Mouse (Mus musculus) limb, embryonic 12.5 days (tissue): ENCODE measurements around the gene C9orf72. TPM values are rescaled to one million over a fixed set of nuclear protein-coding genes. Genes with fewer than 3 reads are reported as not detected.

Source experiments
- ATAC-seq: fragments of 200-750 bp; cut with Nextera tagmentation; 2 replicates; pipeline ENCODE4 v1.8.0; 2017; ENCODE audit warnings: low read depth, moderate TSS enrichment; ENCODE audit not compliant: insufficient number of reproducible peaks, insufficient read depth, low FRiP score, low TSS enrichment
- H3K27ac ChIP-seq: fragments of 300-500 bp; sonication (generic); 2 replicates; pipeline ENCODE4 v1.5.1; 2016; ENCODE audit warnings: mild to moderate bottlenecking, moderate library complexity
- H3K27me3 ChIP-seq: fragments of 300-500 bp; sonication (generic); 2 replicates; pipeline ENCODE4 v1.6.1; 2016; ENCODE audit warnings: mild to moderate bottlenecking, moderate library complexity
- H3K36me3 ChIP-seq: fragments of 300-500 bp; sonication (generic); 2 replicates; pipeline ENCODE4 v1.6.1; 2016; ENCODE audit warnings: mild to moderate bottlenecking, moderate library complexity
- H3K4me1 ChIP-seq: fragments of 300-500 bp; sonication (generic); replicated peaks from 2 replicates; pipeline ENCODE4 v1.6.1; 2016
- H3K4me2 ChIP-seq: fragments of 300-500 bp; sonication (generic); 2 replicates; pipeline ENCODE4 v1.6.1; 2016; ENCODE audit warnings: mild to moderate bottlenecking, moderate library complexity
- H3K4me3 ChIP-seq: fragments of 300-500 bp; sonication (generic); replicated peaks from 2 replicates; pipeline ENCODE4 v1.5.1; 2016; ENCODE audit warnings: mild to moderate bottlenecking
- H3K9ac ChIP-seq: fragments of 300-500 bp; sonication (generic); replicated peaks from 2 replicates; pipeline ENCODE4 v1.6.1; 2016; ENCODE audit warnings: mild to moderate bottlenecking, moderate library complexity
- H3K9me3 ChIP-seq: fragments of 300-500 bp; sonication (generic); 2 replicates; pipeline ENCODE4 v1.6.1; 2016; ENCODE audit warnings: mild to moderate bottlenecking, moderate library complexity
- whole genome bisulfite sequencing: fragments of 180-500 bp; shearing (Covaris S2); methylation state at CpG from one replicate; pipeline ENCODE4 v1.1.7; 2016; 5-methylcytosine and 5-hydroxymethylcytosine counted together
- polyA plus RNA-seq: library from polyadenylated mRNA; unstranded; fragments of >200 nt; fragmentation: Nextera tagmentation; extraction: Ambion mirVana; gene quantifications from 2 replicates; pipeline ENCODE4 v1.2.1, GENCODE M21; 2016

The C9orf72 gene
- polyA plus RNA-seq, 1 experiment from 2014 or later = 11.6 TPM

GRCm38 (mm10) chr4:35154051-35154450 lies 71.9 kb downstream of the C9orf72 start:
- Histone ChIP-seq H3K27me3 (no peaks in the 10 kb centered on the region), H3K4me3 (no peak overlapping the region), H3K4me1 (peaks cover 11% of the 10 kb centered on the region), H3K4me2 (no peak overlapping the region), H3K36me3 (no peaks in the 10 kb centered on the region), H3K27ac (no peak overlapping the region), H3K9me3 (no peaks in the 10 kb centered on the region), H3K9ac (no peak overlapping the region)
- ATAC-seq = no peak
- 14% methylated on average over 3 of the region's 3 CpGs for WGBS

- Histone ChIP-seq H3K4me1 (peaks cover 11% of the 10 kb centered on the region), H3K9me3 (no peaks in the 10 kb centered on the region), H3K4me3 (no peak within 1 kb of the TSS), H3K27me3 (no peaks in the 10 kb centered on the region), H3K9ac (no peak within 1 kb of the TSS), H3K36me3 (no peaks in the 10 kb centered on the region), H3K27ac (no peak within 1 kb of the TSS), H3K4me2 (no peak within 1 kb of the TSS)
- no peak for ATAC-seq
- WGBS = 79% methylated on average over 4 of the region's 4 CpGs
Measured at GRCm38 (mm10) chr4:35151756-35152155, 74.2 kb downstream of the C9orf72 start, which contains the start of gene Ifnk. Gene Ifnk (plus strand): TSS chr4:35152056.

DNA sequence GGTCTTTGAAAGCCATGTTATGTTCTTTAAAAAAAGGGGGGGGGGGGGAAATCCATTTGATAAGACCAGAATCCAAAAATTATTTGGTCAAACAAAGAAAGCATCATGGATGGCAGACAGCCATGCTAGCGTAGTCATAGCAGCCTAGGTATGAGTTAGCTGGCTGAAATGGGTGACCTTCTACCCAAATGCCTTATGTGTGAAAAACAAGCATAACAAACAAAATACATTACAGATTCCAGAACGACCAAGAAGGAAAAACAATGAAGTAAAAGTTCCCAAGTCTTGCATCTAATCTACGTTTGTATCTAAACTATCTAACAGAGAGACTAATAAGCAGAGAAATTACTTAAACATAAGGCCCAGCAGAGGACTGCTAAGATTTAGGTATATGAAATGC lies 75.3 kb downstream of the C9orf72 start:
- H3K4me2 ChIP-seq = no peak overlapping the region
- 81% methylated on average over 3 of the region's 3 CpGs for WGBS
- H3K27ac ChIP-seq = no peak overlapping the region
- H3K4me3 ChIP-seq = no peak overlapping the region
- H3K9ac ChIP-seq = no peak overlapping the region
- H3K27me3 ChIP-seq = no peaks in the 10 kb centered on the region
- no peaks in the 10 kb centered on the region for H3K36me3 ChIP-seq
- ATAC-seq = no peak
- peaks cover 9% of the 10 kb centered on the region for H3K4me1 ChIP-seq
- H3K9me3 ChIP-seq = no peaks in the 10 kb centered on the region

- no peak overlapping the region for H3K27ac ChIP-seq
- H3K4me1 ChIP-seq = peaks cover 7% of the 10 kb centered on the region
- no peak for ATAC-seq
- H3K9me3 ChIP-seq = no peaks in the 10 kb centered on the region
- no peaks in the 10 kb centered on the region for H3K36me3 ChIP-seq
- H3K9ac ChIP-seq = no peak overlapping the region
- WGBS = 89% methylated on average over 4 of the region's 4 CpGs
- H3K27me3 ChIP-seq = no peaks in the 10 kb centered on the region
- no peak overlapping the region for H3K4me2 ChIP-seq
- no peak overlapping the region for H3K4me3 ChIP-seq
Measured at GRCm38 (mm10) chr4:35148326-35148725, 77.6 kb downstream of the C9orf72 start.

DNA sequence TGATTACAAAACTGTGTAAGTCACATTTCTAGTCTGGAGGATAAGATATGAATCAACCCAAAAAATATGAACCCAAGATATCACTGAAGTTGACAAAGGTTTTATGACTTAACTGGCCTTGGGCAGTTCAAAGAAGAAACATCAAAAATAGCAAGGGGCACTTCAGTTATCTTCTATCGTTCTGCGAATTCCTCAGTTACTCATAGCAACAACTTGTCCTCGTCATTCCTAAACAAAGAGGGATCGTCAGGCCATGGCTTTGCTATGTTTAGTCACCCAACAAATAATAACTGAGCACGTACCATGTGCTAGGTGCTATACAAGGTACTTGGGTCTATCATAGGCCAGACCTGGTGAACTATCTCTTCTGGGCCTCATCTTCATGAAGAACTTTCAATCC lies 79.4 kb downstream of the C9orf72 start:
- WGBS = 94% methylated on average over 5 of the region's 5 CpGs
- no peak for ATAC-seq
- H3K9ac ChIP-seq = no peak overlapping the region
- no peak overlapping the region for H3K27ac ChIP-seq
- peaks cover 12% of the 10 kb centered on the region for H3K4me1 ChIP-seq
- no peaks in the 10 kb centered on the region for H3K36me3 ChIP-seq
- no peak overlapping the region for H3K4me3 ChIP-seq
- no peaks in the 10 kb centered on the region for H3K27me3 ChIP-seq
- H3K4me2 ChIP-seq = no peak overlapping the region
- no peaks in the 10 kb centered on the region for H3K9me3 ChIP-seq

DNA sequence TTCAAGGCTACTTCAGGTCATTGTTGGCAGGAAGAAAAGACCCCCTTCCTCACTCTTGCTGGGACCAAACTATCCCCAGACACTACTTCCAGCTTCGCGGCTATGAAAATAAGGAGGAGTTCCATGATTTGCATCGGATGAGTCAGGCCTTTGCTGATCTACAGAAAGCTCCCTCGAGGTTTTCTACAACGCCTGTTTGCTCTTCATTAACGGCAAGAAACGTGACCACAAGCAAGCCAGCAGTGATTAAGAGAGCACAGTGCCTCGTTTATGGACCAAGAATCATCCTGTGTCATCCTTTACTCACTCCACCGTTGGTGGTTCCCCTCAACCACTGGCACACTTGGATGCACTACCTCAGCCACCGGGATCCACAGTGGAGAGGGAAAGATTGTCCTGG lies 80.2 kb downstream of the C9orf72 start:
- Histone ChIP-seq H3K36me3 (no peaks in the 10 kb centered on the region), H3K4me2 (no peak overlapping the region), H3K4me1 (peaks cover 12% of the 10 kb centered on the region), H3K9me3 (no peaks in the 10 kb centered on the region), H3K4me3 (no peak overlapping the region), H3K27me3 (no peaks in the 10 kb centered on the region), H3K27ac (no peak overlapping the region), H3K9ac (no peak overlapping the region)
- no peak for ATAC-seq
- WGBS = 90% methylated on average over 10 of the region's 10 CpGs

GRCm38 (mm10) chr4:35143472-35144102 lies 82.4 kb downstream of the C9orf72 start:
- no peak; the same call in 1 of the 2 replicates for ATAC-seq
- Histone ChIP-seq H3K4me2 (peak overlapping the region; percentile 8; the same call in 1 of the 2 replicates), H3K9ac (no peak overlapping the region)

More at GRCm38 (mm10) chr4:35143472-35144102, 82.4 kb downstream of the C9orf72 start:
- Histone ChIP-seq H3K27me3 (no peaks in the 10 kb centered on the region), H3K27ac (peak overlapping the region; percentile 84), H3K36me3 (no peaks in the 10 kb centered on the region), H3K4me3 (no peak overlapping the region), H3K4me1 (peaks cover 12% of the 10 kb centered on the region), H3K9me3 (no peaks in the 10 kb centered on the region)
- WGBS = 47% methylated on average over 12 of the region's 12 CpGs

Other genes with a start within 250 kb of the C9orf72 start
- gene Ifnk, start 74.1 kb downstream of the C9orf72 start, polyA plus RNA-seq = 0.26 and 0.28 TPM in 2 replicates
- gene Mob3b, start 68.7 kb downstream of the C9orf72 start, polyA plus RNA-seq = 14.3 and 15.1 TPM in 2 replicates